Mouse (Mus musculus): ENCODE data around the gene Fam50b.

GRCm38 (mm10) chr13:34696734-34697332 is 37.8 kb upstream of the Fam50b start:
- TF ChIP-seq CTCF (IDR thresholded peaks at IDR 0.05; ENCODE audit: low read depth) (no peak), EP300 (IDR thresholded peaks at IDR 0.05; ENCODE audit: low read depth) (no peak)

Measured in heart, postnatal 0 days (tissue).